Mouse (Mus musculus) kidney, adult 8-10 months (tissue): Measurements from ENCODE around the gene Vtn.

Source experiments
- DNase-seq, 2 experiments: peaks; one replicate each; pipeline ENCODE4 v3.0.0; 2022

The Vtn gene

DNA sequence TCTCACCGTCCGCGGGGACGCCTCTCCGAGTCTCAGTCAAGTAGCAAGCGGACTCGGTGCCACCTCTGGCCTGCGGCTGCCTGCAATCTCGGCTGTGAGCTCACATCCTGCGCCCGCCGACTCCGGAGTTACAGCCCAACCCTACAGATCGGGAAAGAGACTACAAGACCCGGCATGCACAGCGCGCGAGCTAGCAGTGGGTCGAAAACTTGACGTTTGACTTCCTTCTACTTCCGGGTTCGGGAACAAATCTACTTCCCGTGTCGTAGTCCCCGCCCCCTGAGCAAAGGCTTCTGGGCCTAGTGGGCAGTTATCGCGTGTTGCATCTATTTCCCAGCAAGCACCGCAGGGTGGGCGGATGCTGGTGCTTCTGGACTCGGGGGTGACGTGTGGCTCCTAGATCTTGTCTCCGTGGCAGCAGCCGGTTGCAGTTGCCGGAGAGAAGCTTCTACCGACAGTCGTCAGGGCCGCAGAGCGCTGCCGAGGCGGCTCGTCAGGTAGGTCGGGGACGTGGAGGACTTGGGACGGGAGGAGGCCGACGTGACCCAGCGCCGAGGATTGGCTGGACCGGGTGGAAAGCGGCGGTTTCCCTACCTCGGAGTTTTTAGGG lies 37.3 kb downstream of the Vtn start, which contains the start of the genes Tnfaip1 and Ift20:
TSS of gene Tnfaip1 (minus strand) at position 253 of the 610 bp plus-strand sequence.
TSS of gene Ift20 (plus strand) at position 282 of the 610 bp plus-strand sequence.
- DNase-seq: peak; percentile 99

DNA sequence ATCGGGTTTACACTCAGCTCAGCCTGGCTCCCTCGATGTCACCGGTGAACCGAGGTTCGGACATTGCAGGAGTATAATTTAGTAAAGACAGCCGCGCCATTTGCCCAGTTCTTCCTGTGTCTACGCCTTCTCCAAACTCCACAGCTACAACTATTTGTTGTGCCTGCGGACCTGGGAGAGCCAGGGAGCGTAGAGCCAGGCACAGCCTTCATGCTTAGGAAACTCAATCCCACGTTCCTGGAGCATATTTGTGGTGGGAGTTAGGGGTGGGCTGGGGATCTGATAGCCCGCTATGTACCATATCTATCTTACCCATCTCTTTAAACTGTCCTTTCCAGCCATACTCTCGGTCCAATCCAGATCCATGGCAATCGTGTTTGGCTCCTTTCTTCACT lies 37.8 kb downstream of the Vtn start:
- no peak for DNase-seq

DNA sequence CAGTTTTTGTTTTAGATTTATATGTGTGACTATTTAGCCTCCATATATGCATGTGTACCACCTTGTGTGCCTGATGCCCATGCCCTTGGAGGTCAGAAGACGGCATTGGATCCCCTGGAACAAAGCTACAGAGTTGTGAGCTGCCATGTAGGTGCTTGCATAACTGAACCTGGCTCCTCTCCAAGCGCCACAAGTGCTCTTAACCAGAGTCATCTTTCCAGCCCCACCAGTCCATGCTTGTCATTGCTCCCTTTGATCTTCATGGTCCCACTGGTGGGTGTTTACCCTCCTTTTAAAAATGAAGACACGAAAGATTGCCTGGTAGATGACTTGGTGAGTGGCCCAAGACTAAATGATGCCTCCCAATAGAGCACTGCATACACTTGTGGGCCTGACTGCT lies 41.5 kb downstream of the Vtn start:
- no peak for DNase-seq

DNA sequence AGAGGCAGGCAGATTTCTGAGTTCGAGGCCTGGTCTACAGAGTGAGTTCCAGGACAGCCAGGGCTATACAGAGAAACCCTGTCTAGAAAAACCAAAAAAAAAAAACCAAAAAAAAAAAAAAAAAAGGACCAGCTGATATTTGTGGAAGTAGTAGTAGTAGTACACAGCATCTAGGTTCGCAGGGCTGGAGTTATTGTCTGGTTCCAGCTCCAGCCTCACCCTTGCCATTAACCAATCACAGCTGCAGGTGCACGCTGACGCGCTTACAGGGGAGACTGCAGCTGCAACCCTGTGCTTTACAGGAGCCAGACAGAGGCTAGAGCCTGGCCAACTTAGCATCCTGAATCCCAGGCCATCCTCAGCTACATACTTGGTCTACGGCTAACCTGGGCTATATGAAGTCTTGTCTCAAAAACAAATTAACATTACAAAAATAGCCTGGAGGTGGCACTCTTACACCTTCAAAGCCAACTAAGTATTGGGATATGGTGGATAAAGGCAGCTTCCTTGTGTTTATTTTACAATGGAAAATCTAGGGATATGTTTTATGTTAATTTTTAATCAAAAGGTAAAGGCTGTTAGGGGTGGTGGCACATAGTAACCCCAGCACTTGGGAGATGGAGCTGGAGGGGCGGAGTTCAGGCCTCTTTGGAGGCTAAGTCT lies 45.7 kb downstream of the Vtn start:
- no peak for DNase-seq

DNA sequence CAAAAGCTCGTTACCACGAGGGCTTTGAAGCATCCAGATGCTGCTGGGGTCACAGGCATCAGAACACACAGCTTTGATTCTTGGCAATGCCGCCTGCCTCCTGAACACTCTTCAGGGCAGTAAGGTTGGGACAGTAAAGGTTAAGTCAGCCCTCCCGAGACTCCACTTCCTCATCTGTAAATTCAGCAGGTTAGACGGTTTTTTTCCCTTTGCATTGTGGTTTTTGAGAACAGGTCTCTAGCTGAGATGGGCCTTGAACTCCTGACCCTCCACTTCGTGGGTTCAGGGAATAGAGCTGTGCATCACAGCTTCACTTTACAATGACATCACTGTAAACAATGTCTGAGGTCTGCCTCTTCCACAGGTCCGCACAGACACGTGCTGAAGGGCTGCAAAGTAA lies 46.3 kb downstream of the Vtn start:
- no peak for DNase-seq

DNA sequence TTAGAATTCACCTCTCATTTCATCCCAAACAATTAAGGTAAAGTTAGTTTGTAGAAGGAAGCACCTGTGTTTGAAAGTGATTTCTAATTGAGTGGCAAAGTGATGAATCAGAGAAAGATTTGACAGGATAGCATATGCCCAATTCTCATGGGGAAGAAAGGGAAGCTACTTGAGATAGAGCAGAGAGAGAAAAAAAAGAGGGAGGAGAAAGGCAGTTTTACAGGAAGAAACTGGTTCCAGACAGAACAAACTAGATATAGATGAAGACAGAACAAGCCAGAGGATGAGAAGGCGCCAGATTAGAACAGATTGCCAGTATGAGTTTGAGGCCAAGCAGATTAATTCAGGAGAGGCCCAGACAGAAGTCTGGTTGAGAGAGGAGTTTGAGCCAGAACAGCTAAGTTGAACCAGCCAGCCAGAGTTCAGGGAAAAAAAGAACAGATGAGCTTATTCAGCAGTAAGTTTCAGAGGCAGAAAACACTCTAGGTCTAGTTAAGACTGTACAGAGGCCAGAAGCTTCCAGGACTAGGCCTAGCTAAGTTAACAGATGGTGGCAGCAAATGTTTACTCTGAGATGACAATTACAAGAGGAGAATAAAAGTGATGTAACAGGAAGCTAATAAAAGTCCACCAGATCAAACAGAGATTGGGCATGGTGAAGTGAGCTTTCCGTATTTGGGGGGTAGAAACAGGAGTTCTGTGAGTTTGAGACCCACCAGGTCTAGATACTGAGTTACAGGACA lies 49.0 kb downstream of the Vtn start:
- no peak for DNase-seq

DNA sequence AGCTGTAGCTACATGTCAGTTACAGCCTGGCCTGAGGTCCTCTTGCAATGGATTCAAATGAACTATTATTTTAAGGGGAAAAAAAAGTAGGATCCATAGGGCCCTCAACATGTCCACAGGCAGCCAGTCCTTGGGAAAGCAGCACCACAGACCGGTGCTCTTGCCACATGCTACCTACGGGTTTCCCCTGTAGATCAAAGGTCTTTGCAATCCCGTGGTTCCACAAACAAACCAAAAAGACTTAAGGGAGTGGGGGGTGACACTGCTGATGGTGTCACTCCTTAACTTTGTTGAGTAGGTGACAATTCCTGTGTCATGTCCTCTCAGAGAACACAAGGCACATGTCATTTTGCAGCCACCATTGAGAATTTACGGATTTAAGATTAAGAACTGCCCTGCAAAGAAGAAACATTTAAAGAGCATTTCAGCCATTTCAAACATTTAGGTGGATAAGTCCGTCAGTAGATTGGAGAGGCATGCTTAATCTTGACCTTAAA lies 50.6 kb downstream of the Vtn start:
- peak in 1 of 2 experiments; percentile 35 for DNase-seq

DNA sequence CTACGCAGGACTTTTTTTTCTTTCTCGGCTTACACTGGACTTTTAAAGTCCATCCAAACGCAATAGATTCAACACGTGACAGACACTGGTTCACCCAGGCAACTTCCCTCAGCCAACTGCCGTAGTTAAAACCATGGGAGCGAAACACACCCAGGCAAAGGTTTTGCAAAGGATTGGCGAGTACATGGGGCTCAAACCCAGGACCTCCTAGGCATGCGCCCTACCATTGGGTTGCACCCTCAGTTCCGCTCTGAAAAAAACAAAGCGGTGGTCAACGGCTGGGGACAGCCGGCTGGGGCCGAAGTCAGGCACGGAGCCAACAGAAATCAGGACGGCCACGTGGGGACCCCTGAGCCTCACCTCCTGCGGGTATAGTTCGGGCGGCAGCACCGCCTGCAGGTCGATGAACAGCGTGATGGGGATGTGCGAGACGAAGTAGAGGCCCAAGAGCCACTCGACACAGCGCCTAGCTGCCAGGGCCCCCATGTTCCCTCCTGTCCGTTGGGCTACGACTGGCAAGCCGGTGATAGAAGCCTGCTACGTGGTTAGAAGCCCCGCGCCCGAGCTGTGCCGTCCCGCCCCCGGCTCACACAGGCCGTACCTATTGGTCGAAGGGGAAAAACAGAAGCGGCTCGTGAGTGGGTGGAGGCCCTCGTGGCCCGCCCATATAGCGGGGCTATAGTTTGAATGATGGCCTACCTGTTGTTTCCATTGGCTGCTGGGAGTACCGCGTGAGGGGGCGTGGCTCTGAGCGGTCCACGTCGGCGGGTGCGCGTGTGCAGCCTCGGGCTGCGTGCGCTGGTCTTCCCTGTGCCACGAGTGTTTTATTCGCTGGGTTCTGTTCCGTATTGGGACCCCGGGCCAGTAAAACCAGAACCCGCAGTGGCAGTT lies 51.5 kb downstream of the Vtn start, which contains the start of gene Tmem97:
TSS of gene Tmem97 (minus strand) at position 610 of the 891 bp plus-strand sequence.
- DNase-seq: peak; percentile 97

DNA sequence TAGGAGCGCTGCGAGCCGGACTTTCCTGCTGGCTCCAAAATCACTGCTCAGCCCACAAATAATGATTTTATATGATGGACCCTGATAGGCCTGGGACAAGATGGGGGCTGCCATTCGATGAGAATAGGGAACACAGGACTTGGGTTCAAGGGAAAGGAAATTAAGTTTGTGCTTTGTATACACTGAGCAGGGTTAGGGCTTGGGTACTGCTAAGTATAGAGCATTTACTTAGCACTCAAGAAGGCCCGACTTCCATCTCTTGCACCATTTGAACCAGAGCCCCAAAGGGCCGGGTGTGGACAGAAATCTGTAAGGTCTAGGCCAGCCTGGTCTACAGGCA lies 52.1 kb downstream of the Vtn start:
- DNase-seq: no peak
